Mouse (Mus musculus): ENCODE results near the gene Arl2bp.

GRCm38 (mm10) chr8:94654994-94655393, 11.4 kb upstream of the Arl2bp start:
- TF ChIP-seq CTCF (IDR thresholded peaks at IDR 0.05; ENCODE audit: low read depth) (no peak), EP300 (IDR thresholded peaks at IDR 0.05; ENCODE audit: low read depth) (peak; percentile 75)
